Mouse (Mus musculus): Measurements from ENCODE around the gene Nfib.
"Not testable (repeated sequence)": the region's sequence is repeated elsewhere in the genome, so short reads cannot be mapped to it uniquely, and the experiment has no call there.

Nfib gene

GRCm38 (mm10) chr4:82283536-82283935 lies 422.0 kb downstream of the Nfib start:
- DNase-seq, result no peak

- DNase-seq, result no peak
Observed at GRCm38 (mm10) chr4:82275996-82276395, 429.6 kb downstream of the Nfib start.

GRCm38 (mm10) chr4:82273049-82273754 lies 432.3 kb downstream of the Nfib start:
- DNase-seq, result no peak

GRCm38 (mm10) chr4:82272099-82272498 lies 433.5 kb downstream of the Nfib start:
- DNase-seq, result no peak

- DNase-seq, result no peak
Observed at GRCm38 (mm10) chr4:82271547-82271946, 434.0 kb downstream of the Nfib start.

GRCm38 (mm10) chr4:82267832-82268778 lies 437.4 kb downstream of the Nfib start:
- DNase-seq, result no peak

- DNase-seq, result no peak
Observed at GRCm38 (mm10) chr4:82266066-82266619, 439.4 kb downstream of the Nfib start.

- DNase-seq, result not testable (repeated sequence)
Observed at GRCm38 (mm10) chr4:82258545-82258944, 447.0 kb downstream of the Nfib start.

- DNase-seq, result no peak
Observed at GRCm38 (mm10) chr4:82252054-82252453, 453.5 kb downstream of the Nfib start.

GRCm38 (mm10) chr4:82250355-82250659 lies 455.2 kb downstream of the Nfib start:
- no peak for DNase-seq

- DNase-seq, result no peak
Observed at GRCm38 (mm10) chr4:82249518-82250354, 455.8 kb downstream of the Nfib start.

- DNase-seq, result no peak
Observed at GRCm38 (mm10) chr4:82248961-82249360, 456.6 kb downstream of the Nfib start.

- no peak for DNase-seq
Observed at GRCm38 (mm10) chr4:82248031-82248430, 457.5 kb downstream of the Nfib start.

- DNase-seq, result no peak
Observed at GRCm38 (mm10) chr4:82246290-82246689, 459.3 kb downstream of the Nfib start.

Measured in cerebellum, adult 11-12 months (tissue).